Mouse (Mus musculus) neural tube, embryonic 10.5 days (tissue): Measurements from ENCODE around the gene Larp1.
"Not testable (repeated sequence)": the region's sequence is repeated elsewhere in the genome, so short reads cannot be mapped to it uniquely, and the experiment has no call there.

Experiments
- DNase-seq: peaks from one replicate; pipeline ENCODE4 v3.0.0-alpha.2; 2017; ENCODE audit warnings: low spot score; ENCODE audit errors: extremely low spot score

The Larp1 gene

DNA sequence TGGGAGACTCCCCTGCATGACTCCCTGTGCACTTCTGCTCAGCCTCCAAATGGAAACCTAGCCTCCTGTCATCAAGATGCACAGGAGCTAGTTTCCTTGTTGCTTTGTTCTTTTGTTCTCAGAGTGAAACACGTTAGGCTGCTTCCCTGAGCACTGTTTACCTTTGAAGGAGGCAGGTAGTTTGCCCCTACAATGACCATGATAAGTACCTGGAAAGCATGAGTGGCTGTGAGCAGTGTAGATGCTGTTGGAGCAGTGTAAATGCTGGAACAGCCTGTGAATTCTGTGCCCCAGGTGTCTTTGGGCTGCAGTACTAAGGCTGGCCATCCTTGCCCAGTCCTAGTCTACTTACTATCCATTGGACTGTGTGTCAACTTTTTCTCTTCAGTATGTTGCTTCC, 18.0 kb downstream of the Larp1 start:
- DNase-seq: no peak

DNA sequence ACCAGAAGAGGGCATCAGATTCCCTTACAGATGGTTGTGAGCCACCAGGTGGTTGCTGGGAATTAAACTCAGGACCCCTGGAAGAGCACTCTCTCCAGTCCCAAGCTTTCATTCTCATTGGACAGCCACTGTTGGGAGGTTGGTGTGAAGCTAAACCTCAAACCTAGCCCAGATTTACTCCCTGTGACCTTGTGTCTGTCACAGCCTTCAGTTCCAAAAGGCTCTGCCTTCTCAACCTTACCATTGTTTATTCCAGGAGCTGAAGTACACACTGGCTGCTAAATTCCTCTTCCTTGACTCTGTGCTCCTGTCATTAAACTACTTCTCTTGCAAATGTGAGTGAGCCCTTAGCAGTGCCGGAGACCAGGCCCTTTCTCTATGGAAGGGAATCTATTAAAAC, 20.1 kb downstream of the Larp1 start:
- no peak for DNase-seq

DNA sequence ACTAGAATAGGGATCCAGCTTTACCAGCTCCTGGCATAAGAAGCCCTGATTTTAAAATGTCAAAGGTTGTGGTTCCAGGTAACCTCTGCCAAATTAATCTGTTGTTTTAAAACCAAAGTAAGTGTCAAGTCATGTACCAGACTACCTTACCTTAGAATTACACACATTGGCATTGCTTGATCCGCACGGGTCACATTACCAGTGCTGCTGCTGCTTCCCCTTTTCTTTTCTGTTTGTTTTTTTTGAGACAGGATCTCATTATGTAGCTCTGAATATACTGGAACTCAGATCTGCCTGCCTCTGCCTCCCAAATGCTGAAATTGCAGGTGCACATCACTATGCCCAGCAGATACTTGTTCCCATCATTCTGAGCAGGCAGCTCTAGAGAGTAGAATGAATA, 21.0 kb downstream of the Larp1 start:
- no peak for DNase-seq

DNA sequence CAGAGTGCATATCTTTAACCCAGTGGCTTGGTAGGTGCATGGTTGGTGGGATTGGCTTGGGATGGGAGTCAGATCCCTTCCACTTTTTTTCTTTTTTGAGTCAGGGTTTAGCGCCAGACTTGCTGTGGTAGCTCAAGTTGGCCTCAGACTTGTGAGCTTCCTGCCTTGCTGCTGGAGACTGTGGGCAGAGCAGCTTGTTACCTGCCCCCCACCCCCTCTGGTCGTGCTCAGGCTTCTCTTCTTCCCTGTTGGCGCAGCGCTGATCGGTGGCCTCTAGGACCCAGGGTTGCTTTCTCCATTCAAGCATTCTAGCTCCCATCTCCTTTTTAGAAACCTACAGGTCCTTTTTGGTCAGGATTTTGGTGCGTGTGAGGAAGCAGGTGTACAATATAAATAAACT, 22.3 kb downstream of the Larp1 start:
- no peak for DNase-seq

DNA sequence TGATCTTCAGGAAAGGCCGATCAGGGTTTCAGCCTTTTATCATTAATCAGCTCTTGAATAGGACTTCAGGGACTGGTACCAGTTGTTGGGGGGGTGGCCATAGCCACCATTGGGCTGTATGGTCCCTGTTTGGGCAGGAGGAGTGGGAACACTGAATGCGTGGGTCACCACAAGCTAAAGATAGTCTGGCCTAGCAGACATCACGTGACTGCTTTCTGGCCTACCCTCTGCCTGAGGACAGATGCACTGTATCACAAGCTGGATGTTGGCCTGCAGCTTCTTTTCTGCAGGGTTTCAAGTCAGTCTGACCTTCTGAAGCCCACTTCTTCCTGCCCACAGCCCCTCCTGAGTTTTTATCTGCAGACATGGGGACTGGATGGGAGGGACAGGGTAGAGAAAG, 24.8 kb downstream of the Larp1 start:
- DNase-seq: no peak

DNA sequence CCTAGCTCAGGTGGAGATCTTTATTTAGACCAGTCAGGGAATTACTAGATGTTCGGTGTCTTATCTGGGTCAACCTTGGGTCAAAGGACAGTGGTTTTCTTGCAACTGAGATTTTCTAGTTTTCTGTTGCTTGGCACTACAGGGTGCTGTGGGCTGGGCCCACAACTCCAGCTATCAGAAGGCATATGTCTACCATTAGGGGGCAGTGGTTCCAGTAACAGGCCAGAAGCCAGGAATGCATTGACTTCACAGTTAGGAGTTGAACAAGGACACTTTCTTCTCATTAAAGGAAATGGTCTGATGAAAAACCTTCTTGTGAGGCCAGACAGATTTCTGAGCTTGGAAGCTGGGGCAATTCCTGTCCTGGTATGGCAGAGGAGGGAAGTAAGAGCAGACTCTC, 30.2 kb downstream of the Larp1 start:
- DNase-seq: no peak

DNA sequence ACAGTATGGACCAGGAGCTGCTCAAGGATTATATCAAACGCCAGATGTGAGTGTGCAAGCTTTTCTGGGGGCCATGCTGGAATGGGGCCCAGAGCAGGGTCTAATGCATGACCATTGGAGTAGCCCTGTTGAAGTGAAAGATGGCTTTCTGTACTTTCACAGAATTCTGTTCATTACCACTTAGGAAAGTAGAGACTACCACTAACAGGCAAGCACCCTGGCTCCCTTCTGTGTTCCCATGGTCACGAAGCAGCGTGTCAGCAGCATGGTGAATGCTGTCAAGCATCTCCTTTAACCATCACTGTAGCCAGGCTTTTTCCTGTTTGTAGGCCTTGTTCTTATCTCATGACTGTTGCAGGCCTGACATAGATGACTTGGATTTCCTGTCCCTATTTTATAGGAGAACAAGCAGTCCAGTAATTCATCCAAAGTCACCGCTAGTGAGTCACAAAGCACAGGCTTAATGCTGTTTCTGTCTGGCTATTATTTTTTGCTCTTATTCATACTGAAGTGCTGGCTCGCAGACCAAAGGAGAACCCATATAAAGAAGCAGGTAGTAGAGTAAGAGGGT, 34.1 kb downstream of the Larp1 start:
- DNase-seq: no peak

DNA sequence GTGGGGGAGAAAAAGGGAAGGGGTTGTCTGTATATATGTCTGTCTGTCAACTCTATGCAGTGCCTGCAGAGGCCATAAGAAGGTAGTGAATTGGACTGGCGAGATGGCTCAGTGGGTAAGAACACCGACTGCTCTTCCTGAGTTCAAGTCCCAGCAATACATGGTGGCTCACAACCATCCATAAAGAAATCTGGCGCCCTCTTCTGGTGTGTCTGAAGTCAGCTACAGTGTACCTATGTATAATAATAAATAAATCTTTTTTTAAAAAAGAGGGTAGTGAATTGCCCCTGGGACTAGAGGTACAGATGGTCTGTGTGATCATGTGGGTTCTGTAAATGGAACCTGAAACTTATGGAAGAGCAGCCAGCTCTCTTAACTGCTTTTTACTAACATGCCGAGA, 37.6 kb downstream of the Larp1 start:
- no peak for DNase-seq

DNA sequence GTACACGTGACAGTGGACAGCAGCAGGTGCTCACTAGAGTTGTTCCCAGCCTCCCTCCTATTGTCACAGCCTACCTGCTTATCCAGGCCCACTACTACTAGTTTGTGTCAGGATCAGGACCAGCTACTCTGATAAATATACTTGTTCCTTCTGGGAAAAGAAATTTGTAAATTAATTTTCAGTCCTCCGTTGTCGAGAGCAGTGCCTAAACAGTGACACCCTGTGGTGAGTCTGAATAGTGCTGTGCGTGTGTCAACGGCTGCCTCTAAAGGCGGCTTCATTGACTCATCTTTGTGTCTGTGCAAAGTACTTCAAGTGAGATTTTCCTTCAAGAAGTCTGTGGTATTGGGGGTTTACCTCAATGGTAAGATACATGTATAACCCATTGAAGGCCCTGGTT, 48.6 kb downstream of the Larp1 start:
- no peak for DNase-seq

DNA sequence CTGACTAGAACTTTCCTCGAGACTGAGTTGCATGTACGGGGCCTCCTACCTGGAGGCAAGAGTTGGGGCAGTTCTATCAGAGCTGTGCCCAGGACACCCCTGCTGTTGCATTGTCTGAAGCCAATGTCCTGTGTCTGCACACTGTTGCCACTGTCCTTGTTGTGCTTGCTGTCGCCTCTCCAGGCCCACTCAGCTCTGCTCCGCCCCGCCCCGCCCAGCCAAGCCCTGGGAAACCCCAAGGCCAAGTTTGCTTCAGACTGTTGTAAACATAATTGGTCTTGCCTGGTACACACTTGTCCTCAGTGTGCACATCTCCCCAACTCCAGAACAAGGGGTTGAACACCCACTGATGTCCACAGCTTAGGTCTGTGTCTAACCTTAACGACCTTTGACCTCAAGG, 50.9 kb downstream of the Larp1 start:
- not testable (repeated sequence) for DNase-seq

DNA sequence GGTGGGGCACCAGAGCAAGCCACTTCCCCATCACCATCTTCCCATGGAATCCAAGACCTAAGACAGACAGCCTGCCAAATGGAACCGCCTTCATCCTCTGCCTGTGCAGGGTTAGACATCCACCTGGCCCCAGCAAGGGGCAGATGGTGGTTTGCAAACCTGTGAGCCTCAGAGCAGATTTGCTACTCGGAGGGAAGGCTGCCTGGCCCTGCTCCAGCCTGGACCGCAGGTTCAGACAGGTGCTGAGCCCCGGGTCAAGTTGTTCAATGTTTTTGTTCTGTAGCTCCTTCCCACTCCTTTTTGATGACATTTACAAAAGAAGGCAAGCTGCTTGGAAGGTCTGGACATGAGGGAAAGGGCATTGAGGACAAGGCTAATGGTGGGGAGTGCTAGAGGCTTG, 52.4 kb downstream of the Larp1 start:
- not testable (repeated sequence) for DNase-seq

DNA sequence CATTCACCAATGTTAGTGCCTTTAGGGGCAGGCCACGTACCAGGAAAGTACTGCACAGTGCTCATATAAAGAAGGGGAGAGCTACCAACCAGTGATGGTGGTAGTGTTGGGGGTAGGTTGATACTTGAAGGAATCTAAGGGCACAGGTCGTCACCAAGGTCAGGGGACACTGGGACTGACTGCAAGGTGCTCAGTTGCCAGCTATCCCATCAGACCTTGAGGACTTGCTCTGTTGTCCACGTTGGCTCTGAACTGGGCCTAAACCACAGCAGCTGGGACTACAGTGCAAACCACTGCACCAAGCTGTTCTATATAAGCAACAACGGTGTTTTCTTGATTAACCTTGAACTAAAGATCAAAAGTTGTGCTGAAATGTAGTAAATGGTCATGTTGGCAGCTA, 53.7 kb downstream of the Larp1 start:
- DNase-seq: no peak

DNA sequence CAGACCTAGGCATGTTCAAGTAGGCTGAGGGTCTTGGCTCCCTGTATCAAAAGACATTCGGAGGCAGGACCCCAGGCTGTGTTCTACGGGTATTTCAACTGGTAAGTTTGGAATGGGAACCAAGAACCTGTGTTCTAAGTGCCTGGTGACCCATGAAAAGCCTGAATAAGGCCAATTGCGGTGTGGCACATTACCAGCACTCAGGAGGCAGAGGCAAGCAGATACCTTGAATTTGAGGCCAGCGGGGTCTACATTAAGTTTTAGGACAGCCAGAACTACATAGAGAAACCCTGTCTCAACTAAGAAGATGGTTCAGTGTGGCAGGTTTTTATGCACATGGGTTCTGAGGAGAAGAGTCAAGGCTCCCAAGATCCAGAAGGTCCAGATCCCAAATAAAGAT, 56.2 kb downstream of the Larp1 start:
- no peak for DNase-seq

DNA sequence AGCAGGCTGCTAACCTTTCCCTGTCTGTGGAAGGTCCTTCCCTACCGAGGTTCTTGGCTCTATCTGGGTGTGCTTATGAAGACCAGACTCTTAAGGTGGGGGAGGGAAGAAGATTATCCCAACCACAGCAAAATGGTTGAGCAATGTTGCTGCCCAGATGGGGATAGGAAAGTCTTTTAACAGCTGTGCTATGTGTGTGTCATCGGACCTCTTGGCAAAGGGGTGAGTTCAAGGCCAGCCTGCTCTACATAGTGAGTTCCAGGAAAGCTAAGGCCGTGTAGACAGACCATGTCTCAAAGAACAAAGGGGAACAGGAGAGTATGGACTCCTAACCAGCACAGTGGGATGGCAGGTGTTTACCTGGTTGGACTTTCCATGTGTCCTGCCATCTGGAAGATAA, 64.1 kb downstream of the Larp1 start:
- no peak for DNase-seq

DNA sequence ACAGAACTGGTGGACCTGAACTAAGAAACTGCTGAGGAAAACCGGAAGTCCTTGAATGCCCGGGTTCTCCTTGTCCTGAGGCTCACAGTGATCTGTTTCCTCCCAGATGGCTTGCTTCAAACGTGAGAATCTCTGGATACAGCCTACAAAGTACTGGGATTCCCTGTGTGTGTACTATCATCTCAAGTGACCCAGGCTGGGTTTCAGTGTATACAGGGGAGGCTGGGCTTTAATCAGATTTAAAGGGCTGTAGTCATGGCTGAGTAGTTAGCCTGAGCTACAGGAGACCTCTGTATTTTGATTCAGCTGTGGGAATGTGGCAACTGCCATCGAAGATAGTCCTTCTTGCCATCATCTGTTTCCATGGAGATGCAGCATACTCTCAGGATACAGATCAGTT, 68.4 kb downstream of the Larp1 start:
- no peak for DNase-seq

DNA sequence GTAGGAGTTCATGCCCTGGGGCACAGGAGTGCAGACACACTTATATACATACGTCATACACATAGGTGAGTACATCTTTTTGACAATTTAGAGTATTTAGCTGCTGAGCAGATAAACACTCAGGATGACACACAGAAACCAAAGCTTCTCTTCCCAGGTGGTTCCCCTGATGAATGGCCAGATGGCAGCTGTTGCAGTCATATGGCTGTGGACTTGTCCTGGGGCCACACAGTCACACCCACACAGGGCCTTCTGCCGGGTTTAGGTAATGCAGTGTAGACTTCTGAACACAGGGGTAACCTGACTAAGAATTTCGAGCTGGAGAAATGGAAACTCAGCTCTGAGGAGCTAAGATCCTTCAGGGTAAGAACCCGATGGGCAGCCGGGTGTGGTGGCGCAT, 72.9 kb downstream of the Larp1 start:
- DNase-seq: no peak

DNA sequence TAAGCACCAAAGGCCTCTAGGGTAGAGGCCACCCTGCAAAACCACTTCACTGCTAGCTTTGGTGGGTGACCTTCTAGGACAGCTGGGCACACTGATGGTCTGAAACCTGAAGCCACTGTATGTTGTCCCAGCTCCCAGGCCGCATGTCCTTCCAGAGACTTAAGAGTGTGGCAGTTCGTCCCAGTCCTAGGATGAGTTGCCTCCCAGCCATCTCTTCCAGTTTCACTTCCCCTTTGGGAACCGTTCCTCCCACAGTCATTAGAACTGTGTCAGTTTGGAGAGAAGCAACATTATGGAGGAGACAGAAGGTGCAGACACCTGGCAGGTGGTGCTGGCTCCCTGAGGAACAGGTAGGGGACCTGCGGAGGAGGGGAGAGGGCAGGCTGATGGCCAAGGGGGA, 83.7 kb downstream of the Larp1 start:
- DNase-seq: no peak

DNA sequence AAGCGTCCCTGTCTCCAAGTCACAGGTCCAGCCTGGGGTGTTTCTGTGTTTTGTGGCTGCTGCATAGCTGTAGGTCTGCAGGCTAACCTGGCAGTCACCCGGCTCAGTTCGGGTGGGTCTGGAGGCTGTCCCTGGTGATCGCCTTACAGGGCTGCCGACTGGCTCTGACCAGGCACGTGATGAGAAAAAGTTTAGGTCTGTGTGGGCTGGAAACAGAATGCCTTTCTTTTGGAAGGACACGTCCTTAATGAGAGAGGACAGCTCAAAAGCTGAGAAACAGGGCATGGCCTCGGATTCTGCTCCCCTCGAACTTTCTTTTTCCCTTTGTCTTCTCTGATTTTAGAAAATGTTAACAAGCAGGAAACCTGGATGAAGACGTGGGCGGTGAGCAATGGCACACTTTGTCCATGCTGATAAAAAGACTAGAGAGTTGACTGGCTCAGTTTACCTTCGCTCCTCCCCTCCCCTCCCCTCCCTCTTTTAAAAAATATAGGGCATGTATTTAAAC, 84.2 kb downstream of the Larp1 start, which contains the start of gene Gm12248:
Gm12248 (minus strand) TSS at position 114 of the 508 bp plus-strand sequence.
- peak; percentile 30 for DNase-seq

DNA sequence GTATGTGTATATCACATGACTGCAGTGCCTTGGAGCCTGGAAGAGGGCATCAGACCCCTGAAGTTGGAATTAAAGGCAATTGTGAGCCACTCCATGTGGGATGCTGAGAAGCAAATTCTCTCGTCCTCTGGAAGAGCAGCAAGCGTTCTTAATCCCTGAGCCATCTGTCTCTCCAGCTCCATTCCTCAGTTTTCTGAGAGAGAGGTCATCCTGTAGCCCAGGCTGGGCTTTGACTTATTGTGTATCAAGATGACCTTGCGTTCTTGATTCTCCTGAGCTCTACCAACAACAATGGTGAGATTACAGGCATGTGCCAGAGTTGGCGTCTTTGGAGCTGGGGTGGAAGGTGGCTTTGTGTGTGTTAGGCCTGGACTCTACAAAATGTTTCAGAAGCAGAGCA, 85.9 kb downstream of the Larp1 start:
- no peak for DNase-seq

DNA sequence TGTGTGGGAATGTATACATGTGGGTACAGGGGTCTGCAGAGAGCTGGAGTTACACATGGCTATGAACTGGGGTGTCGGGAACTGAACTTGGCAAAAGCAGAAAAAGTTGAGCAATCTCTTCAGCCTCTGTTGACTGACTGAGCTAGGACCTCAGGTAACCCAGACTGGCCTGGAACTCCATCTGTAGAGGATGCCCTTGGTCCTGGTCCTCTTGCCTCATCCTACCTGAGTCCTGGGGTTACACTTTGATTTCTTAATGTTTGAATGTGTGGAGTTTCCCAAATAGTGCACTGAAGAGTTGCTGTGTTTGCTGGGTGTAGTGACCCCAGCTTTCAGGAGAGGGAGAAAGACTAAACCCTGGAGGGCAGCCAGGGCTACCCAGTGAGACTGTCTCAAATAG, 86.7 kb downstream of the Larp1 start:
- no peak for DNase-seq

DNA sequence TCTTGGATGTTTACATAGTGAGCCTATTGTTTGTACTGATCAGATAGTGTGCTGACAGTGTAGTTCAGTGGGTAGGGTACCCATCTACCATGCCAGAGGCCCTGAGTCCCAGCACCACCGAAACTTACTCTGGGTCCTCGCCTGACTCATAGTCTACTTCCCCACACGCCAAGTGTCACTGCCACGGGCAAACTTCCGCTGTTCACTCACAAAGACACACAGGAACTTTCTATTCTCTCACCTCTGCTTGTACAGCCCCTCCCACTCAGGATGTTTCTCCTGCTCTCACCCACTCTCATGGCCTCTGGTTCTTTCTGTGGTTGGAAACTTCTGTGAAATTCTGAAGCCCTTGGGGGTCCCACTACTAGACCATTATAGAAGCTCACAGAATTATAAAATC, 87.3 kb downstream of the Larp1 start:
- no peak for DNase-seq

DNA sequence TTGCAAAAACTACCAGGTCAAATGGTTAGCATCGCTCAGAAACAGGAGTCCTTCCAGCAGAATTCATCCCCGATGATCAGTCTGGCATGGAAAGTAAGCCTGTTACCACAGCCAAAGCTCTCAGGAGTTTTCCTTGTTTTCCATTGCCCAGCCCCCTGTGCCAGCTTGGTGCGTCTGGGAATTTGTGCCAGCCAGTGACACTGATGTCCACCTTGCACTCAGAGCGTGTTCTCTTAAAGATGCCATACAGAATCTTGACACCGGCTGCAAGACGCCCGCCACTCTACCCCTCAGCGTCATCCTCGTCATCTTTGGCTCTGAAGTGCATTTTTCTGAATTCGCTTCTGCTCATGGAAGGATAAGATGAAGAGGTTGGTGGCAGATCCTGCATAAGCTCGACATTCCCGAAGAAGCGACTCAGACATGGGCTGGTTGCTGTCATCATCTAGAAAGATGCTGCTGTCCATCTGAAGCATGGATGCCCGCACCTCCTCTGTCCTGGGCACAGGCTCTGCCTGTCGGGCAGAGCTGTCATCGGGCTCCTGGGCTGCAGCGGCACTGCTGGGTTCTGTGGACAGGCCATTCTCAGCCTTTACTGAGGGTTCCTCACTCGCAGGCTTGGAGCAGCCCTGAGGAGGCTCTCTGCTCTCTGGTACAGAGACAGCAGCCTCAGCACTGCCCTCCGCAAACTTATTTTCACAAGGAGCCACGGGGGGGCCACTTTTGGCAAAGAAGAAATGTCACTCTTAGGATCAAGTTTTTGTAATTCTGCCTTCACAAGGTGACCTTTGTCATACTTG, 88.2 kb downstream of the Larp1 start:
- no peak for DNase-seq
